Mouse (Mus musculus): ENCODE results near the gene Olfr128. TPM values are rescaled to one million over a fixed set of nuclear protein-coding genes. Genes with fewer than 3 reads are reported as not detected.

Gene Olfr128
- 0.21 TPM for polyA plus RNA-seq (2017; shearing (Covaris generic))

GRCm38 (mm10) chr17:37920248-37920647, at the start of gene Olfr128:
Gene Olfr128, plus strand, starts transcription at chr17:37920548.

DNA sequence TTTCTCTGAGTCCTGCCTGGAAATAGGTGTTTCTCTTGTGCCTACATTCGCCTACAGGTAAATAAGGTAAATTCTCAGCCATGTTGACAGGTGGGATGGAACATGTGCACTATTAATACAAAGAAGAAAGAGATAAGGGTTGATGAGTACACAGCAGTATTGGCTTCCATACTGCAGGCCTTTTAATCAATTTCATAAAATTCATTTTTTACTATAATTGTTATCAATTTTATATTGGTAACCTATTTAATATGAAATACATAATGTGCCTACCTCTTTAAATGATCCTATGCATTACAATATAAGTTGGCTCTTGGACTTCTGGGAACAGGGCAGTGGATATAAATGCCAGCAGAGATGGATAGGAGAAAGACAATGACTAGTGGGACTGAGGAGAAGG, 20.2 kb upstream of the Olfr128 start, which contains the start of gene Olfr127:
Gene Olfr127, plus strand, starts transcription at position 301 of the 400 bp plus-strand sequence.

DNA sequence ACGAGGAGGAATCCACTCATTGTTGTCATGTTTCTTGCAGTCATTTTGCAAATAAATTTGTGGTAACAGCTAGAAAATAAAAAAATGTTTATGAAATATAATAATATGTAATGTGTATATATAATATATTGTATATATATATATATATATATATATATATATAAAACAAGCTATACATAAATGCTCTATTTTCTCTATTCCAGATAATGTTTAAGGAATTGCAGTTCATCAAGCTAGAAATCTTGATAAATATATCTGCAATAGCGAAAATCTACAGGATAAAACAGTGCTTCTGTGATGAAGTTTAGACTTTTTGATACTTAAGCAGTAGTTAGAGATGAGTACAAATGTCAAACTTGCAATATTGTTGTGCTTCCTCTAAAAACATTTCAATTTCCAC, 32.6 kb downstream of the Olfr128 start, which contains the start of gene Olfr761:
Gene Olfr761, minus strand, starts transcription at position 101 of the 400 bp plus-strand sequence.

Other genes with a start within 250 kb of the Olfr128 start
- not detected for gene Olfr119, start 224.0 kb upstream of the Olfr128 start, polyA plus RNA-seq (2017; shearing (Covaris generic))
- gene Olfr120, start 198.7 kb upstream of the Olfr128 start, polyA plus RNA-seq (2017; shearing (Covaris generic)): not detected
- gene Olfr121, start 171.7 kb upstream of the Olfr128 start, polyA plus RNA-seq (2017; shearing (Covaris generic)): not detected
- gene Olfr122, start 151.9 kb upstream of the Olfr128 start, polyA plus RNA-seq (2017; shearing (Covaris generic)): not detected
- not detected for gene Olfr123, start 127.0 kb upstream of the Olfr128 start, polyA plus RNA-seq (2017; shearing (Covaris generic))
- gene Olfr124, start 120.7 kb upstream of the Olfr128 start, polyA plus RNA-seq (2017; shearing (Covaris generic)): not detected
- gene Olfr125, start 87.6 kb upstream of the Olfr128 start, polyA plus RNA-seq (2017; shearing (Covaris generic)): not detected
- gene Olfr126, start 73.1 kb upstream of the Olfr128 start, polyA plus RNA-seq (2017; shearing (Covaris generic)): not detected
- 0.09 TPM for gene Olfr127, start 20.1 kb upstream of the Olfr128 start, polyA plus RNA-seq (2017; shearing (Covaris generic))
- not detected for gene Olfr761, start 32.5 kb downstream of the Olfr128 start, polyA plus RNA-seq (2017; shearing (Covaris generic))
- 0.15 TPM for gene Olfr129, start 139.5 kb downstream of the Olfr128 start, polyA plus RNA-seq (2017; shearing (Covaris generic))
- gene Olfr130, start 143.4 kb downstream of the Olfr128 start, polyA plus RNA-seq (2017; shearing (Covaris generic)): not detected
- gene Olfr131, start 168.1 kb downstream of the Olfr128 start, polyA plus RNA-seq (2017; shearing (Covaris generic)): not detected
- gene Olfr132, start 214.0 kb downstream of the Olfr128 start, polyA plus RNA-seq (2017; shearing (Covaris generic)): not detected
- not detected for gene Olfr133, start 224.7 kb downstream of the Olfr128 start, polyA plus RNA-seq (2017; shearing (Covaris generic))